Mouse (Mus musculus): ENCODE results near the gene Dus1l. TPM values are rescaled to one million over a fixed set of nuclear protein-coding genes. Genes with fewer than 3 reads are reported as not detected.

Gene Dus1l
- total RNA-seq (2023): 10 to 100 TPM; 31.9 to 38.5 TPM

DNA sequence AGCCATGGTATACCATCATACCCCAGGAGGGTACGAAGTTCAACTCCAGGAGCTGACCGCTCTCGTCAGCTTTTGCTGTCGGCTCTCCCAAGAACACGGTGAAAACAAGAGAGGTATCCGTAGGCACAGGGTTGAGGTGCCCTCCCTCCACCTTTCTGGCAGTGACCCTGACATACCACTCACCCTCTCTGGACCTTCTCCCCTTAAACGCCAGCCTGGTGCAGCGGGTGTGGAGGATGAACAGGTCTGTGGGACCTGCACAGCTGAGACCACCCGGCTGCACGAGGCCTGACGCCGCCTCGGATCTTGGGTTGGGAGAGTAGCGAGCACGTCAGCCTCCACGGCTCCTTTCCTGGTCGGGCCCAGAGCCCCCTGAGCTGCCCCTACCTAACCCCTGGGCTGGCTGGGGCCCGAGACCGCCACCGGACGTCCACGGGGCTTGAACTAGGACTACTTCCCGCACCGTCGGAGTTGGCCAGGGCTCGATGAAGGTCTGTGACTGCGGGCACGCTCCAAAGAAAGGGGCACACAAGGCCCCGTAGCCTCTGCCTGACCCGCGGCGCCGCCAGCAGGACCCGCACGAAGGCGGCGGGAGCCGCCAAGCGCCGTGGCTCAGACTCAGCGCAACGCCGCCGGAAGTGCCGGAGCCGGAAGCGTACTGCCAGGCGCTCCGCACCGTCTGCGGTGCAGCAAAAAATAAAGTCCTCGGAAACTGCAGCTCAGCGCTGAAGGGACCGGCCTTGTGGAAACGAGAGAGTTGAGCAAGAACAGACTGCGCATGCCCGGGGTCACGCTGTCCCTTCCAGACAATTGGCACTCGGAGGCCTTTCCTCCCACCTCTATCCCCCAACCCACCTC, at the start of gene Dus1l:
Dus1l (minus strand) TSS at position 648 of the 858 bp plus-strand sequence.

DNA sequence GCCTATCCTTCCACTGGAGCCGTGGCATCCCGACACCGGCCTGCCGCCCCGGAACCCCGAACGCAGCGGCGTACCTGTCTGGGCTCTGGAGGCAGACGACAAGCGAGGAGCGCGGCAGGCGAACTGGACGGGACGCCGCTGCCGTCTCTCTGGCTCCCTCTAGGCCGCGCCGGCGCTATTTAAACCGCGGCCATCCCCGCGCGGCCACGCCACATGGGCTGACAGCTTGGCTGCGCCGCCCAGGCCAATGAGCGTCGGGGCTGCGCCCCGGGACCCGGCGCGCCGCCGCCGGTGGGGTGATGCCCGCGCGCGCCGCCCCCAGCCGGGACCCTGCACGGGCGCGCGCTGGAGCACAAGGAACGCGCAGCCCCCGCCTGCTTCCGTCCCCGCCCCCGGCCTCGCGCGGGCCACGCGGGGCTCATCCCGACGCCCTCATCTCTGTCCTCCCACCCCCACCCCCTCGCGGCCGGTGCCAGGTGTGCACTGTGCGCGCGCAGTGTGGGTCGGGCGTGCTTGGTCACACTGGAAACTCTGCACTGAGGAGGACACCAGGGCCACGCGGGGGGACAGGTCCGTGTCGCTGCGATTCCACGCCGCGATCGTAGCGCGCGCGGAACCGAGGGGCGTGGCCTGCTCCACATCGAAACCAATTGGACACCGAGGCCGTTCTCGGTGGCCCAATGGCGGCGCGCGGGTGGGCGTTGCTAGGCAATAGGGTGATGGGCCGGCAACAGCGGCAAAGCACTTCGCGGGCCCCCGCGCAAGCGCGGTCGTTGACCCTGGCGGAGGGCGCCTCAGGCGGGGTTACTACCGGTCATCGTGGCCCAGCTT, 28.0 kb upstream of the Dus1l start, which contains the start of gene Fasn:
Fasn (minus strand) TSS at position 592 of the 831 bp plus-strand sequence.

DNA sequence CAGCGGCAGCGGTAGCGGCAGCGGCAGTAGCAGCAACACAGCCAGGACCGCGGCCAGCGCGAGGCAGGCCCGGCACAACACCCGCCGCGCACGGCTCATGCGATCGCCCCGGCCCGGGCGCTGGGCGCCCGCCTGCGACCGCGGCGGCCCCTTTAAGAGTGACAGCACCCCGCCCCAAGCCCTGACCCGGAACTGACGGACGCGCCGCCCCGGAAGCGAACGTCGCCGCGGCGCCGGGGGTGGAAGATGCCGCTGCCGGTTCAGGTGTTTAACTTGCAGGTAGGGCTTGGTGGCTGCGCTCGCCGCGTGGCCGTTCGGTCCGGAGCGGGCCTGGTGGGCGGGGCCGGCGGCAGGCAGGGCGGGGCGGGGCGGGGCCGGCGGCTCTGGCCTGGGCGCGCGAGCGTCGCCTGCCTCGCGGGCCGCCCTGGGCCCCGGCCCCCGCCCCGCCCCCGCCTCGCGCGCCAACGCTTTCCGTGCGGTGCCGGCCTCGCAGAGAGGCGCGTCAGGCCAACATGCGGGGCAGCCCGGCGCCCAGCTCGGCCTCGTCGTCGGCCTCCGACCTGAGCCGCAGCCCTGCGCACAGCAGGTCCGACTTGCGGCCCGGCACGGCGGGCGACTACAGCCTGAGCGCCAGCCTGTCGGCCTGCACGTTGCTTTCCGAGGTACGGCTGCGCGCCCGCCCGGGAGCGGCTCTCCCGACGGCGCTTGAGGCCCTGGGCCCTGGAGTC, 12.0 kb downstream of the Dus1l start, which contains the start of the genes Rfng and Gps1:
Rfng (minus strand) TSS at position 144 of the 728 bp plus-strand sequence.
Gps1 (plus strand) TSS at position 209 of the 728 bp plus-strand sequence.

DNA sequence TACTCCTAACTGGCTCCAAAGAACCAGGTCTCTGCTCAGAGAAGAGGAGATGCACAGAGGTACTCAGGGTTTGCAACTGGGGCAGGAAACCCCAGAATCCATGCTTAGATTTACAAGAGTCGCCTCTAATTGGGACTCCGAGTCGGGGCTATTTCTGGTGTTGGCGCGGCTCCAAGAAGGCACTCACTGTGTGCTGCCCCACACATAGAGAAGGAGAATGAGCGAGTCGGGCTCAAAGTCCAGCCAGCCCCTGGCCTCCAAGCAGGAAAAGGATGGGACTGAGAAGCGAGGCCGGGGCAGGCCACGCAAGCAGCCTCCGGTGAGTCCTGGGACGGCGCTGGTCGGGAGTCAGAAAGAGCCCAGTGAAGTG, 33.5 kb downstream of the Dus1l start, which contains the start of gene Hmga1b:
Hmga1b (plus strand) TSS at position 123 of the 370 bp plus-strand sequence.

Other genes with a start within 250 kb of the Dus1l start
- gene Mcrip1, start 246.7 kb downstream of the Dus1l start, total RNA-seq (2023): 10 to 100 TPM; 28.5 to 32.8 TPM
- not detected for gene Ppp1r27, start 245.3 kb downstream of the Dus1l start, total RNA-seq (2023)
- gene P4hb, start 223.2 kb downstream of the Dus1l start, total RNA-seq (2023): 100 to 1,000 TPM; 250 to 293 TPM
- 100 to 1,000 TPM; 404 to 468 TPM for gene Arhgdia, start 214.8 kb downstream of the Dus1l start, total RNA-seq (2023)
- 100 to 1,000 TPM; 129 to 148 TPM for gene Alyref, start 198.0 kb downstream of the Dus1l start, total RNA-seq (2023)
- 10 to 100 TPM; 51.5 to 52.9 TPM for gene Anapc11, start 198.0 kb downstream of the Dus1l start, total RNA-seq (2023)
- gene Npb, start 187.9 kb downstream of the Dus1l start, total RNA-seq (2023): 1 to 10 TPM in 1 of 2 experiments, not detected in 1; 1.3 TPM
- 10 to 100 TPM; 33.2 to 34.6 TPM for gene Pcyt2, start 178.5 kb downstream of the Dus1l start, total RNA-seq (2023)
- 100 to 1,000 TPM; 117 to 133 TPM for gene Sirt7, start 171.2 kb downstream of the Dus1l start, total RNA-seq (2023)
- 100 to 1,000 TPM; 143 to 148 TPM for gene Mafg, start 162.8 kb downstream of the Dus1l start, total RNA-seq (2023)
- gene Pycr1, start 152.6 kb downstream of the Dus1l start, total RNA-seq (2023): 1 to 10 TPM; 1.3 to 2.7 TPM
- not detected for gene Myadml2, start 148.2 kb downstream of the Dus1l start, total RNA-seq (2023)
- 1 to 10 TPM in 1 of 2 experiments, not detected in 1; 1.8 TPM for gene Notum, start 135.2 kb downstream of the Dus1l start, total RNA-seq (2023)
- gene Aspscr1, start 123.4 kb downstream of the Dus1l start, total RNA-seq (2023): 10 to 100 TPM; 79.9 to 88.5 TPM
- 10 to 100 TPM; 35.5 to 36.7 TPM for gene Cenpx, start 82.7 kb downstream of the Dus1l start, total RNA-seq (2023)
- gene Lrrc45, start 82.5 kb downstream of the Dus1l start, total RNA-seq (2023): 10 to 100 TPM; 11.7 to 15.4 TPM
- under 1 TPM in 1 of 2 experiments, not detected in 1; 0.67 TPM for gene Rac3, start 74.9 kb downstream of the Dus1l start, total RNA-seq (2023)
- 10 to 100 TPM in 1 of 2 experiments, 1 to 10 TPM in 1; 6.2 to 12.1 TPM for gene Dcxr, start 69.1 kb downstream of the Dus1l start, total RNA-seq (2023)
- gene Cbr2, start 64.3 kb downstream of the Dus1l start, total RNA-seq (2023): 10 to 100 TPM in 1 of 2 experiments, 1 to 10 TPM in 1; 4.7 to 10.3 TPM
- gene Hmga1b, start 33.6 kb downstream of the Dus1l start, total RNA-seq (2023): 10 to 100 TPM; 42.1 to 54.6 TPM
- 10 to 100 TPM; 12.8 to 14.4 TPM for gene Rfng, start 12.2 kb downstream of the Dus1l start, total RNA-seq (2023)
- 10 to 100 TPM; 32.3 to 47.8 TPM for gene Gps1, start 12.1 kb downstream of the Dus1l start, total RNA-seq (2023)
- gene Fasn, start 28.1 kb upstream of the Dus1l start, total RNA-seq (2023): 10 to 100 TPM; 22.3 to 24.3 TPM
- gene Ccdc57, start 136.5 kb upstream of the Dus1l start, total RNA-seq (2023): 1 to 10 TPM; 2.8 to 5.2 TPM
- gene Slc16a3, start 152.1 kb upstream of the Dus1l start, total RNA-seq (2023): 100 to 1,000 TPM; 698 to 788 TPM
- 100 to 1,000 TPM; 116 to 126 TPM for gene Csnk1d, start 194.9 kb upstream of the Dus1l start, total RNA-seq (2023)
- 1 to 10 TPM; 1.2 to 3.0 TPM for gene Cd7, start 243.0 kb upstream of the Dus1l start, total RNA-seq (2023)

Data from neutrophil, adult 59 days (primary cell).